Mouse (Mus musculus): ENCODE data around the gene Supv3l1.
A peak's percentile ranks its signal among the peaks of the same experiment; 100 is the strongest.
"Not testable (repeated sequence)": the region's sequence is repeated elsewhere in the genome, so short reads cannot be mapped to it uniquely, and the experiment has no call there.

Gene Supv3l1

DNA sequence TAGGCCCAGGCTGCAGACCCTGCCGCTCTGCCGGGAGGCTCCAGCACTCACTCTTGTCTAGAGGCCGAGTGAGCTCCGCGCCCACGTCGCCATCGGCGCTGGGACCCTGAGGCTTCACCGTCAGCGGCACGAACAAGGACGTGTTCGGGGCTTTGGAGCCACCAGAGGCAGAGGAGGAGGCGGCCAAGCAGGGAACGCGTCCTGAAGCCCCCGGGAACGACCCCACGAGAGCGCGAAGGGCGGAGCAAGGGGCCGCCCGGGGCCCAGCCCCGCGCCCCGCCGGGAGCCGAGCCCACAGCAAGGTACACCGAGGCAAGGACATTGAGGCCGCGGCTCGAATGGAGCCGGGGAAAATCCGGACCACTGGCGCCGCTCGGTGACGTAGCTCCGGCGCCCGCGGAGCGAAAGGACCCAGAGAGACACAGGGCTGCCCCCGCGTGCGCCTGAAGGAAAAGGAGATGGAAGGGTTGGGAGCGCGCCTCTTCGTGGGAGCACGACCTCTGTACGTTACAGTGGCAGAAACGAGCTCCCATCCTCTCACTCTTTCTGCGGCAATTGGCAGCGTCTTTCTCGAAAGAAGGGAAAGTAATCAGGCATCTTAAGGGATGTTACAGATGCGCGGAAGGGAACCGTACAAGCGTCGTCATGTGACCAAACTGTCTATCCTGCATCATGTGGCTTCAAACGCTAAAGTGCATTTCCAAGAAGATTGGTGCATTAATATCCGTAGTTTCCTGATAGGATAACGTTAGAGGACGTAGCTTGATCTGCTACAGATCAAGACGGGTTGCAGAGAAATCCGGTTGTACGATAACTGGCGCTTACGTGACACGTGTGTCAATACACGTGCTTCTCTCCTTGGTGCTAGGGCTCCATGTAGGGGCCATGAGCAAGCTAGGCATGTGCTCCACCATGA is at the start of gene Supv3l1, which contains the start of gene 4930507D05Rik:
Supv3l1 (minus strand) TSS at position 375 of the 916 bp plus-strand sequence.
4930507D05Rik (plus strand) TSS at position 126 of the 916 bp plus-strand sequence.
- peak; percentile 69 for DNase-seq (ENCODE audit: low spot score)

DNA sequence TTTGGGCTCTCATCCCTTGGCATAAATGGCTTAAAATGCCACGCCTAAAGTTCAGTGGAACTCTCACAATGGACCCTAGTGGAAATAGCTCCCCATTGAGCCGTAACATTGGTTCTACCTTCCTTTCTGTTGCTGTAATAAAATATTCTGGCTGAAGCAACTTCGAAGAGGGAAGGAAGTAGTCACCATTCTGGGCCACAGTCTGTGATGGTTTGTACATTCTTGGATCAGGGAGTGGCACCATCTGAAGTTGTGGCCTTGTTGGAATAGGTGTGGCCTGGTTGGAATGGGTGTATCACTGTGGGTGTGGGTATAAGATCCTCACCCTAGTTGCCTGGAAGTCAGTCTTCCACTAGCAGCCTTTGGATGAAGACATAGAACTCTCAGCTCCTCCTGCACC is 42.1 kb upstream of the Supv3l1 start:
- DNase-seq (ENCODE audit: low spot score) = not testable (repeated sequence)

GRCm38 (mm10) chr10:62488266-62488665 is 38.7 kb upstream of the Supv3l1 start:
- DNase-seq (ENCODE audit: low spot score) = peak; percentile 10

DNA sequence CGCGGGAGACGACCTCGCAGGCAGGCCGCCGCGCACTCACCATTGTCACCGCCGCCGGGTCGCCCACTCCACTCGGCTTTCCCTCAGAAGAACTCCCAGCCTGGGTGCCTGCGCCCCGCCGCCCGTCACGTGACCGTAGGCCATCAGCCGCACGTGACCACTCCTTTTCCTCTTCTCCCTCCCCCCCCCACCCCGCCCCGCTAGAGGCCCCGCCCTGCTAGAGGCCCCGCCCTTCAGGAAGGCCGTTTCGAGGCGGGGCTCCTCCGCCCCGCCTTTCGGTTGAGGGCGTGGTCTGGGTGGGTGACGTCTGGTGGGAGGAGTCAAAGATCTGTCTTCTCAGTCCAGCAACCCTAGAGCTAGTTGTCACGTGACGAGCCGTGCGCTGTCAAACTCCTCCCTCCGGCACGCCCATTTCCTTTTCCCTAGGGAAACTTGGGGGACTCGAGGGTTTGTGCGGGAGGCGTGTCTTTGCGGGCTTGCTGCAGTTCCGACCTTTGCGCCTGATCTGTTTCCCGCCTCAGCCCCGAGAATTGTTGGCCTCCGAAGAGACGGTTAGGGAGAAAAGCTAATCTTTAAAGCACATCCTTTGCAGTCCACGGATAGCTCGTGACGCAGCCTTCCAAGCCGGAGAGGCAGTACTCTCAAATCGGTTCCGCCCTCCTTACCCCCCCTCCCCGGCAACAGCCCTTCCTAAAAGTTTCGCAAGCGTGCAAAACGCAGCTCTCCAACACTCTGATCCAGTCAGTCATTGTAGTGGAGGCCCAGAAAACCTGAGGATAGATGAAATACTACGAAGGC is 37.3 kb upstream of the Supv3l1 start, which contains the start of gene Vps26a:
Vps26a (minus strand) TSS at position 188 of the 798 bp plus-strand sequence.
- peak; percentile 98 for DNase-seq (ENCODE audit: low spot score)

GRCm38 (mm10) chr10:62485878-62486582 is 36.5 kb upstream of the Supv3l1 start:
- no peak for DNase-seq (ENCODE audit: low spot score)

DNA sequence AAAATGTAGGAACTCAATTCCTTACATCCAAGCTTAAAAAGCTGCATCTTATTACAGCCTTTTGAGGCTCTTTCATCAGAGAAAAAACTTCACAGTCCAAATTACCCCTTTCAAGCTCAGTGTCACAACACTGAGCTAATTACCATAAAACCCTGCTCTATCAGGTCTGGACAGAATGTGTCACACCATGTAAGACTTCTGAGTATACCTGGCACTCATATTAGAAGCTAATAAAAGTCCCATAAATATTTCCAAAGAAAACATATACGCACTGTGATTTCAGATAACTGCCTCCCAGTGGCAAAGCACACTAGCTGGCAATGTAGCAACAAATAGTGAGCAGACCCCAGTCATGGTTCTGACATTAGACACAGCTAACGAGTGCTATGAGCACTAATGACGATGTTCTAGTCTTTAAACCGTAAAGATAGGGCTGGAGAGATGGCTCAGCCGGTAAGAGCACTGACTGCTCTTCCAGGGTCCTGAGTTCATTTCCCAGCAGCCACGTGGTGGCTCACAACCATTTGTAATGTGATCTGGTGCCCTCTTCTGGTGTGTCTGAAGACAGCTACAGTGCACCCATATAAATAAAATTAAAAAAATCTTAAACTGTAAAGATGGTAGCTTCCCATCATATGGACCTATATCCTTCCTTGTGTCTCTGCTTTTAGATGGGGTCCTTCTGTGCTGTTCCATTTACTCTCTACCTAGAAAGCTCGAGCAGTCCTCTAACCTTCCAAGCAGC is 31.7 kb upstream of the Supv3l1 start:
- DNase-seq (ENCODE audit: low spot score) = no peak

- DNase-seq (ENCODE audit: low spot score) = no peak
Observed at GRCm38 (mm10) chr10:62476980-62477379, 27.4 kb upstream of the Supv3l1 start.

GRCm38 (mm10) chr10:62474944-62475343 is 25.4 kb upstream of the Supv3l1 start:
- no peak for DNase-seq (ENCODE audit: low spot score)

- DNase-seq (ENCODE audit: low spot score) = no peak
Observed at GRCm38 (mm10) chr10:62471105-62471504, 21.6 kb upstream of the Supv3l1 start.

- no peak for DNase-seq (ENCODE audit: low spot score)
Observed at GRCm38 (mm10) chr10:62469736-62470135, 20.2 kb upstream of the Supv3l1 start.

GRCm38 (mm10) chr10:62461321-62461720 is 11.8 kb upstream of the Supv3l1 start:
- DNase-seq (ENCODE audit: low spot score) = no peak

GRCm38 (mm10) chr10:62452001-62452400 is 2.5 kb upstream of the Supv3l1 start:
- DNase-seq (ENCODE audit: low spot score) = not testable (repeated sequence)

- no peak for DNase-seq (ENCODE audit: low spot score)
Observed at GRCm38 (mm10) chr10:62450280-62450640, 722 bp upstream of the Supv3l1 start.

DNA sequence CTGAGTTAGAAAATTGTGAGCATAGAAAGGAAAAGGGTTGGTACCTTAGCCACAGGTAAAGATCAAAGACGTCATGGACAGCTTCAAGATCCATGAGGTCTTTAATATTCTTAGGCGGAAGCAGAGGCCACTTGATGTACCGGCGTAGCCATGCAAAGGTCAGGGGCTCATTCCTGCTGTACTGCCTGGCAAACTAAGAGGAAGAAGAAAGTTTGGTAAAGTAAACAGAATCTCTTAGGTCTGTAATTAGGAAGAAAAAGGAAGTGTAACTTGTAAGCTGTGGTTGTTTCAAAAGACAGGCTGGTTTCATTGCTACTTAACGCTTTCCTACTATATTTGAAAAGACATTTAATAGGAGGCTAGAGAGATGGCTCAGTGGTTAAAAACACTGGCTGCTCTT is 19.1 kb downstream of the Supv3l1 start:
- no peak for DNase-seq (ENCODE audit: low spot score)

DNA sequence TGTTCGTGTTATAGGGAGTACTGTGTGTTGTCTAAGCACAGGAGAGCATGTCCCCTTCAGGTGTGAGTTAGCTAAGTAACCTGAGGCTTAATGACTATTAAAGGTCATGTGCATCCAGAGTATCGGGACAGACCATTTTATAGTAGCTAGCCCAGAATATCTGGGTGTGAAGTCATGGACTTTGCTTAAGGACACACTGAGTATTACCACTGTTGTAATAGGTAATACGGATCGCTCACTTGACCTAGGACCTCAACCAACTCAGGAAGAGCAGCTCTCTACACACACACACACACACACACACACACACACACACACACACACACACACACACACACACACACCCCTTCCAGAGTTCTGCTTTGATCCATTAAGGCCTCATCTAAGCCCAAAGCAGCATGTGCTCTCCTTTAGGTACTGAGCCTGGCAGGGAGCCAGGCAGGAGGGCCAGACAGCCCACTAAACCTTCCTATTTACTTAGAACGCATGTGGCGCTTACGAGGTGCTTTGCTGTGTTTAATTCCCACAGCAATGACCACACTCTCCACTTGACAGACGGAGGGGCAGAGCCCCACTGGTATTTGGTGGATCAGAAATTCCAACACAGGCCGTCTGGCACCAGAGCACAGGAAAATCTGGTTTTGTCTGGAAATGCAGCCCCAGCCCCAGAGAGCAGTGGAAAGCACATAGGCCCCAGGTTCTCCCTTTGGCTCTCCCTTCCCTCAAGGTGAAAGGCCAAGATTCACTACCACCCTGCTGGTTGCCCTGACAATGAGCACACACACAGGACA is 24.3 kb downstream of the Supv3l1 start:
- DNase-seq (ENCODE audit: low spot score) = no peak

DNA sequence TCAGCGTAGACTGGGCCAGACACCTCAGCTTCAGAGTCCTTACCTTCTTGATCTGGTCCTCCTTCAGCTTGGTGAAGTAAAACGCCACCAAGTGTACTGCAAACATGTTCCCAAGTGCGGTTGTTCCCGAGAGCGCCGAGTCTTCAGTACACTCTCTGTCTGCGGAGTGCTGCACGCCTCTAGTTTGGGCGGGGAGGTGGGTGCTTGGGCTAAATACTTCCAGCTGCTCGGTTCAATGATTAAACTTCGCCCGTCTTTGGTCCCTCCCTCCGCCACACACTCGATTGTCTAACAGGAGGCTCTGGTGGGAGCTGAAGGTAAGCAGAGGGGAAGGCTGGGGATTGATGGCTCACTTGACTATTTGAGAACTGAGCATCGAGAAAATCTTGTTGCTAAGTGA is 27.3 kb downstream of the Supv3l1 start, which contains the start of gene Hkdc1:
Hkdc1 (minus strand) TSS at position 237 of the 400 bp plus-strand sequence.
- DNase-seq (ENCODE audit: low spot score) = no peak

- no peak for DNase-seq (ENCODE audit: low spot score)
Observed at GRCm38 (mm10) chr10:62421127-62421526, 28.4 kb downstream of the Supv3l1 start.

GRCm38 (mm10) chr10:62420399-62420798 is 29.1 kb downstream of the Supv3l1 start:
- DNase-seq (ENCODE audit: low spot score) = no peak

GRCm38 (mm10) chr10:62419422-62419821 is 30.1 kb downstream of the Supv3l1 start:
- DNase-seq (ENCODE audit: low spot score) = no peak

DNA sequence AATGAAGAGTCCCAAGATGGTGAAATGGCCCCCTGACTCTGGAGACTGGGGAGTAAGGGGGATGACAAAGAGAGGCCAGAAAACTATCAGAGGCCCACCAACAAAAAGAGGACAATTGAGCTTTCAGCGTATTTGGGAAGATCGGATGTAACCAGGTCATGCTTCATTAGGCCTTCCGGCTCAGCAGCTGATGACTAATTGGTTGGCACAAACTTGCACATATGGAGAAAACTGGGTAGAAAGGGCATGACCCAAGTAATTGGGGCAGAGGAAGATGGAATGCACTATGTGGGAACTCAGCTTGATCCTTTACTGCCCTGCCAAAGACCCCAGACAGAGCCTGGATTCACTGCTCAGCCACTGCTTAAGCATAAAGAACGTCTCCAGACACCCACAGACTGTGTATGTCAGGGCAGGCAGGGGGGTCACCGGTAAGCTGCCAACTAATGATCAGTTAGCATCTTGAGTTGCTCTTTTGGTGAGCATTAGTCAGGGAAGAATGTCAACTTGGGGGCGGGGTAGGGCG is 30.6 kb downstream of the Supv3l1 start:
- DNase-seq (ENCODE audit: low spot score) = no peak
